Mouse (Mus musculus) c-Kit-positive CD71-positive TER-119-negative erythroid progenitor cells, embryonic 14.5 days (primary cell): ENCODE results near the gene Lpcat3.
A peak's percentile ranks its signal among the peaks of the same experiment; 100 is the strongest.
"Not testable (repeated sequence)": the region's sequence is repeated elsewhere in the genome, so short reads cannot be mapped to it uniquely, and the experiment has no call there.

Source experiments
- DNase-seq: peaks from one replicate; pipeline ENCODE4 v3.0.0-alpha.2; 2013; ENCODE audit warnings: low read depth

The Lpcat3 gene

GRCm38 (mm10) chr6:124662477-124663423 is at the start of gene Lpcat3:
TSS of gene Lpcat3 (plus strand) at chr6:124663027.
- DNase-seq, result peak; percentile 98

DNA sequence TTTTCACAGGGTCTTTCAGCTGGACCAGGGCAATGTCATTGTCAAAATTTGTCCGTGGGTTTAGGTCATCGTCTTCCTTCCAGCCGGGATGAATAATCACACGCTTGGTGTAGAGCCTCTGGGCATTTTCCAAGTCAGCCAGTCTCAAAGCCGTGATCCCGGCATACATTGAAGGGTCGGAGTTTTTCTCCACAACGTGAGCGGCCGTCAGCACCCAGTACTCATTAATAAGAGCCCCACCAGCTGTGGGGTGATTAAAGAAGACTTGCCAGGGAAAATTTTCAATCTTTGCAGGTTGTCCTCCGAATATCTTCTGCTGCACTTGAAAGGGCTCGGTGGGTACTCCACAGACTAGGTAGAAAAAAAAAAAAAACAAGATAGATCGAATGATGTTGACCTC is 37.2 kb upstream of the Lpcat3 start:
- no peak for DNase-seq

- DNase-seq, result not testable (repeated sequence)
Measured at GRCm38 (mm10) chr6:124626184-124626583, 36.6 kb upstream of the Lpcat3 start.

DNA sequence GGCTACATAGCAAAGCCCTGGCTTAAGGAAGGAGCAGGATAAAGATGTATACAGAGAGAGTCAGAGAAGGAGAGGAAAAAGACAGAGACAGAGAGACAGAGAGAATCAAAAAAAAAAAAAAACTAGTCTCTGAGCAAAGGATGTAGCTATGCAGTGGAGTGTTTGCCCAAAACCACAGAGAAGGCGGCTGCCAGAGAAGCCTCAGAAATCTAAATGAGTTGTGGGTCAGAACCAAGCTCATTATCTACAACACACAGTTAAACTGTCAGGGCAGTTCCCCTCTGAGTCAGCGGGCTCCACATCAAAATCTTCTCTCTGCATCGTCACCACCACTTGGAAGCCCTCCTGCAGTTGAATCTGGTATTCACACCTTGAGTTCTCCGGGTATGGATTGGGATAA is 32.1 kb upstream of the Lpcat3 start:
- no peak for DNase-seq

- not testable (repeated sequence) for DNase-seq
Measured at GRCm38 (mm10) chr6:124635985-124636384, 26.8 kb upstream of the Lpcat3 start, which contains the start of gene C1s2. TSS of gene C1s2 (minus strand) at chr6:124636085.

DNA sequence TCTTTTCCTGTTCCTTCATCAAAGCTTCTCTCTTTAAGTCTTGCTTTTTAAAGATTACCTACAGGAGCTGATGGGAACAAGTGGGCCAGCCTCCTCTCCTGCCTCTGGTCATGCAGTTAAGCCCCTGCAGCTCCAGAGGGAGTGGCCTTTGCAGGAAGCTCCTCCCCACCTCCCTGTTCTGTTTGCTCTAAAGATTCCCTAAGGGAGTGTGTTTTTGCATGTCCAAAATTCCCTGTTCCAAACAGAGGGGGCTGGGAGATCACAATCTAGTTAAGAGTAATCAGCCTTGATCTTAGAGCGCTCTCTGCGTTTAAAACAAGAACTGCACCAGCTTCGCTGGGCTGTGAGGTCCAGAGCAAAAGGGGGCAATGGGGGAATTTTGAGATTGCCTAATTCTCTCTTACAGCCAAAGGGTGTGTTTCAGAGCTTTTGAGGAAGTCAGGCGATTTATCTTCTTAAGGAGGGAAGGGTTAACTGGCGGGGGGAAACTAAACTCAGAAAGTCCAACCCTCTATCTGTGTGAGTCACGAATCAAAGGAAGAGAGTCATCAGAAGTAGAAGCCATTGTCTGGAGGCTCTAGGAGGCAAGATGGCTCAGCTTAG is 25.9 kb upstream of the Lpcat3 start:
- DNase-seq, result not testable (repeated sequence)

DNA sequence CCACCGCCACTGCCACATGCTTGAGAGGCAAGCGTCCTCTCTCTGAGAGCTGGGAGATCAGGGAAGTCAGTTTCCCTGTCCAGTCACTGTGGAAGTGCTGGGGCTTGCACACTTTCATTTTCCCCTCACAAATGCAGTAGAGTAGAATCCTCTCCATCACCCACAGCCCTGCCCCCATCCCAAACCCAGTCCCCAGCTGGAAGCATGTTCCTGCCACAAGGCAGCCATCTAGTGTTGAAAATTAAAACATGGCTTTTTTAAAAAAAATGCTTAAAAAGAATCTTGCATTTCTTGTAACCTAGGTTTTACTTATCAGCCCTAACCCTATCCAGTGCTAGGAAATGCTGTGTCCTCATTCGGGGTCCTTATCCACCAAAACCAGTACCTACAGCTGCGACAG is 22.8 kb upstream of the Lpcat3 start:
- DNase-seq, result no peak

- DNase-seq, result peak; percentile 67
Measured at GRCm38 (mm10) chr6:124640997-124641396, 21.8 kb upstream of the Lpcat3 start.

GRCm38 (mm10) chr6:124646394-124646793 is 16.4 kb upstream of the Lpcat3 start:
- peak; percentile 63 for DNase-seq

- DNase-seq, result no peak
Measured at GRCm38 (mm10) chr6:124655893-124656292, 6.9 kb upstream of the Lpcat3 start.

DNA sequence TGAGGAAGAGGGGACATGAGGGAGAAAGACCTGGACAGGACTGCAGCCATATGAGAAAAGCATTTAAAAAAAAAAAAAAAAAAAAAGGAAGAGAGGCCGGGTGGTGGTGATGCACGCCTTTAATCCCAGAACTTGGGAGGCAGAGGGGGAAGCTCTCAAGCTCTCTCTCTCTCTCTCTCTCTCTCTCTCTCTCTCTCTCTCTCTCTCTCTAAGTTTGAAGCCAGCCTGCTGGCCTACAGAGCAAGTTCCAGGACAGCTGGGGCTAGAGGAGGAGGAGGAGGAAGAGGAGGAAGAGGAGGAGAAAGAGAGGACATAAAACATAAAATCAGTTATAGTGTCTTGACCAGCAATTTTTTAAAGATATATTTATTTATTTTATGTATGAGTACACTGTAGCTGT is 4.8 kb upstream of the Lpcat3 start:
- DNase-seq, result no peak

DNA sequence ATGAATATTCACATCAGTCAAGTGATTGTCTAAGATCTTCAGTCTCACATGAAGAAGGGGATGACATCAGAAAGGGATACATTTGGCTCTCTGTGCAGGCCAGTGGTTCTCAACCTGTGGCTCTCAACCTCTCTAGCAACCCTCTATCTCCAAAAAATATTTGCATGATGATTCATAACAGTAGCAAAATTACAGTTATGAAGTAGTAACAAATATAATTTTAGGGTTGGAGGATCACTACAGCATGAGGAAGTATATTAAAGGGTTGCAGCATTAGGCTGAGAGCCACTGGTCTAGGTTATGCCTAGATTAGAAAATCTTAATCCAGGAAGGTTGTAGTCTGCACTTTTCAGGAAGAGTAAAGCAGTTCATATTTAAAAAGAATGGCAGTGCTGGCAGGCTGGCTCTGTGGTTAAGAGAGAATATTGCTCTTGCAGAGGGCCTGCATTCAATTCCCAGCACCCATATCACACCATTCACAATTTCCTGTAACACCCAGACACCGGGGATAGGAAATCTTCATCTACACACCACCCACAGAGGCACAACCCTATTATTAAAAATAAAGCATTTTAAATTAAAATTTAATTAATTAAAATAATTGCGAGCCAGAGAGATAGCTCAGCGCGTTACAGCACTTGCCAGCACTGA is 1.5 kb upstream of the Lpcat3 start:
- no peak for DNase-seq

GRCm38 (mm10) chr6:124661995-124662394 is 832 bp upstream of the Lpcat3 start:
- no peak for DNase-seq

GRCm38 (mm10) chr6:124663424-124663795 is 583 bp downstream of the Lpcat3 start:
- no peak for DNase-seq

GRCm38 (mm10) chr6:124664256-124664655 is 1.4 kb downstream of the Lpcat3 start:
- DNase-seq, result no peak

DNA sequence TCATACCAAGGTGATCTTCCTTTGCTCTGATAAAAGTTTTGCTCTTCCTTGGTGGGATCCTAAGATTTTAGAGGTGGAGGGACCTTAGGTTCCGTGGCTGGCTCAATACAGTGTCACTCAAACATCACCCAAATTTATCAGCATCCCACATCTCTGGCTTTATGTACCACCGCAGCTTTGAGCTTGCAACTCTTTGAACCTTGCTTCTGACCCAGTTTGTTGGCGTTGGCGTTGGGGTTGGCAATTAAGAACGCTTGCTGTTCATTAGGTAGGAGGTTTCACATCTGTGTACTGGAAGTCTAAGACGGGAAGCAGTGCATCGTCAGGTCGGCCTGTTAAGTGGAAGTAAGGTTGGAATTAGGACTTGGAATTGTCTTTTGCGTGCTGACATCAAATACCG is 2.2 kb downstream of the Lpcat3 start:
- no peak for DNase-seq

DNA sequence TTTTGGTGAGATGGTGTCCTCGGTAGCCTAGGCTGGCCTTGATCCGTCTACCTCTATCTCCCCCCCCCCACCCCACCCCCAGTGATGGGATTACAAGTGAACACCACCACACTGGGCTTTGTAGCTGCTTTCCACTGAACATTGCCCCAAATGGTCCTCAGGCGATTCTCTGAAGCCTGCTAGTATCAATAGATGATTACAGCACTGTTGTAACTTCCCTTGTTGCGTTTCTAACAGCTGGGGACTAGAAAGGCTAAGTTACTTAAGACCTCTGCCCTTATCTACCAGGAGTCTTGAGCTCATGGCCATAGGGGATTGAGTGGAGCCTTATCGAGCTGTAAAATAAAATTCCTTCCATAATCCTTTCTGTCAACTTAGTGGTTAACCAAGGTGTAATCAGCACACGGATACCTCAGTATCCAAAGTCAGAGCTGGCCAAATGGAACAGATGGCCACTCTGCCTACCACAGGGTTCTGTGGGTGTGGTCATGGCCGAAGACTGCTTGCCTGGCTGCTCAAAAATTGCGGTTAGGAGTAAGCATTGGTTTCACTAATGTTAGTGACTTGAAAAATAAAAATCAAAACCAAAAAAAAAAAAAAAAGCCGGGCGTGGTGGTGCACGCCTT is 6.5 kb downstream of the Lpcat3 start:
- no peak for DNase-seq

DNA sequence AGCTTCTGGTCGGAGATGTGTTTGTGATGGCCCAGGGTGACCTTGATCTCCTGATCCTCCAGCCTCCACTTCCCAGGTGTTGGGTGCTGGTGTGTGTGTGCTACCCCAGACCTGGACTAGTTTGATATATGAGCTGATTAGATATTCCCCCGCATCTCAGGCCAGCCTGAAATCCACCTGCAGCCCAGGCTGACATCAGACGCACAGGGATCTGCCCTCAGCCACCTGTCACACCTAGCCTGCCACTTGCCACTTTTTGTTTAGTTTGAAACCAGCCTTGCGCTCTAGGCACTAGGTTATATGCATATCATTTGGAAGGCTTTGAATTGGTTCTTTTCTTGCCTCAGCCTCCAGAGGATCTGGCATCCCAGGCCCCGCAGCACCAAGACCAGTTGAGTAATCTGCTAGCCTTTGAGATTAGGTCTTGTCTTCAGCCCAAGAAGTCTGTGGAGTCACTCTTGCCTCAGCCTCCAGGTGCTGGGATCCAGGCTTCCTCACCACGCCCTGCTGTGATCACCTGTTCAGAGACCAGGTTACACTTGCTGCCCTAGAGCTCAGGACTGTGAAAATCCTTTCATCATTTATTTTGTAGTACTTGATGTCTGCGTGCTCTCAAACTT is 7.6 kb downstream of the Lpcat3 start:
- no peak for DNase-seq

GRCm38 (mm10) chr6:124672100-124672499 is 9.3 kb downstream of the Lpcat3 start:
- DNase-seq, result no peak

DNA sequence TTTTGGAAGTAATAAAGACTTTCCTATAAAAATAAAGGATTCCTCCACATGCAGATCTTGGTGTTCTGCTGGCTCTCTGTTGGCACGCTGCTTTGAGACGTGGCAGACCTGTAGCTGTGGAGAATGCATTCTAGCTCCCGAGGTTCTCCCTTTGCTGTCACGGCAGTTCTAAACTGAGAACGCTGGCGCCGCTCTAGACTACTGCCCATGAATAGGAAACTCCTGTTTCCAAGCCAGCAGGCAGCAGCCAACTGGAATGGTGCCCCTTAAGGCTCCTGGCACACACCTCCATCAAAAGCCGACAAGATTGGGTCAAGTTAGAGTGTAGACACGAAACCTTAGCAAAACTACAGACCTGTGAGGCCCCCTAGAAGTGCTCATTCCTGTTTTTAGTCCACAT is 10.8 kb downstream of the Lpcat3 start:
- DNase-seq, result no peak

DNA sequence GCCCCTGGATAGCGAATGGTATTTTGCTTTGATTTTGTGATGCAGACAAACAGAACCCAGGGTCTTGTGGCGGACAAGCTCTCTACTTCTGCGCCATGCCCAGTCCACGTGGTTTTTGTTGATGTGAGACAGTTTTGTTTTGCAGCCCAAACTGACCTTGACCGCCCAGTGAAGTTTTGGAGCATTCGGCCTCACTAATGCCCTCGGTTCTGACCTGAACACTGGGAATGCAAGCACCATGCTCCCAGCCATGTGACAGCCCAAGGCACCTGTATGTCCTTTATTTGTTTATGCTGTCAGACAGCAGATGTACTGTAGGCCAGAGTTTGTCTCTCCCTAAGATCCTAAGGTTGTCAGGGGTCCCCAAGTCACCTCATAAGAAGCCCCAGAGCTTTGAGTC is 11.8 kb downstream of the Lpcat3 start:
- DNase-seq, result no peak

- no peak for DNase-seq
Measured at GRCm38 (mm10) chr6:124676171-124676570, 13.3 kb downstream of the Lpcat3 start.
